Mouse (Mus musculus): Measurements from ENCODE around the gene Man2a1. TPM values are rescaled to one million over a fixed set of nuclear protein-coding genes. Genes with fewer than 3 reads are reported as not detected.

Gene Man2a1
- polyA plus RNA-seq, 1 experiment from 2014 or later = 16.1 TPM

GRCm38 (mm10) chr17:64615420-64615819 lies 14.9 kb downstream of the Man2a1 start:
- Histone ChIP-seq H3K9ac (replicated peaks; ENCODE audit: low read depth, low read length) (no peak overlapping the region), H3K27ac (ENCODE audit: low read length) (no peak overlapping the region), H3K36me3 (ENCODE audit: control insufficient read depth, insufficient read depth, low read length) (no peaks in the 10 kb centered on the region), H3K4me3 (ENCODE audit: low read depth, low read length) (no peak overlapping the region), H3K27me3 (ENCODE audit: control insufficient read depth, insufficient read depth, low read length) (no peaks in the 10 kb centered on the region), H3K4me1 (ENCODE audit: control insufficient read depth, insufficient read depth, low read length) (0 out of 2 replicates have a peak, but pooled peaks cover 8% of the 10 kb centered on the region), H3K9me3 (ENCODE audit: control insufficient read depth, low read depth, low read length) (no peaks in the 10 kb centered on the region), H3K4me2 (replicated peaks; ENCODE audit: low read depth, low read length) (no peak overlapping the region)
- no peak for ATAC-seq (ENCODE audit: insufficient number of reproducible peaks, insufficient read depth, low FRiP score, low read depth)
- 88% methylated on average over 6 of the region's 6 CpGs for WGBS

- Histone ChIP-seq H3K4me2 (replicated peaks; ENCODE audit: low read depth, low read length) (no peak overlapping the region), H3K27ac (ENCODE audit: low read length) (no peak overlapping the region), H3K4me1 (ENCODE audit: control insufficient read depth, insufficient read depth, low read length) (0 out of 2 replicates have a peak, but pooled peaks cover 8% of the 10 kb centered on the region), H3K27me3 (ENCODE audit: control insufficient read depth, insufficient read depth, low read length) (no peaks in the 10 kb centered on the region), H3K9me3 (ENCODE audit: control insufficient read depth, low read depth, low read length) (no peaks in the 10 kb centered on the region), H3K36me3 (ENCODE audit: control insufficient read depth, insufficient read depth, low read length) (no peaks in the 10 kb centered on the region), H3K4me3 (ENCODE audit: low read depth, low read length) (no peak overlapping the region), H3K9ac (replicated peaks; ENCODE audit: low read depth, low read length) (no peak overlapping the region)
- no peak for ATAC-seq (ENCODE audit: insufficient number of reproducible peaks, insufficient read depth, low FRiP score, low read depth)
- 82% methylated on average over 6 of the region's 6 CpGs for WGBS
These were observed 15.7 kb downstream of the Man2a1 start for GRCm38 (mm10) chr17:64616259-64616658.

DNA sequence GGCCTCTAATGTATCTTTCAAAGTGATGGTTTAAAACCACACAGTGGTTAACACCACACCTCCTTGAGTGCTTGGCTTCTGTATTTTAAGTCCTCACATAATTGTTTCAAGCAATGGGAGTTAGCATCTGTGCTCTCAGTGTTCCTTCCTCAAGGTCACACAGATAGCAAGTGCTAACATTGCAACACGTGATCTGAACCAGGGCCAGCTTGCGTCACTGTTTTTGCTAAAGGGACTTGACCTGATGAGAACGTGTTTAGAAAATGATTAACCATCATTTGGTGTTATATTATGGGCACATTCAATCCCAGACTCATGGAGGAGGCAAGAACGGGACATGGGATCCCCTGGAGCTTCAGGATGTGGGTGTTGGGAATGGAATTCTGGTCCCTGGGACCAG lies 17.3 kb downstream of the Man2a1 start:
- 0 out of 2 replicates have a peak, but pooled peaks have one; percentile 30 for ATAC-seq (ENCODE audit: insufficient number of reproducible peaks, insufficient read depth, low FRiP score, low read depth)
- H3K27me3 ChIP-seq (ENCODE audit: control insufficient read depth, insufficient read depth, low read length) = no peaks in the 10 kb centered on the region
- WGBS = 79% methylated on average over 4 of the region's 4 CpGs
- H3K36me3 ChIP-seq (ENCODE audit: control insufficient read depth, insufficient read depth, low read length) = no peaks in the 10 kb centered on the region
- no peak overlapping the region for H3K9ac ChIP-seq (replicated peaks; ENCODE audit: low read depth, low read length)
- 0 out of 2 replicates have a peak, but pooled peaks cover 8% of the 10 kb centered on the region for H3K4me1 ChIP-seq (ENCODE audit: control insufficient read depth, insufficient read depth, low read length)
- no peak overlapping the region for H3K4me2 ChIP-seq (replicated peaks; ENCODE audit: low read depth, low read length)
- H3K27ac ChIP-seq (ENCODE audit: low read length) = no peak overlapping the region
- no peak overlapping the region for H3K4me3 ChIP-seq (ENCODE audit: low read depth, low read length)
- no peaks in the 10 kb centered on the region for H3K9me3 ChIP-seq (ENCODE audit: control insufficient read depth, low read depth, low read length)

DNA sequence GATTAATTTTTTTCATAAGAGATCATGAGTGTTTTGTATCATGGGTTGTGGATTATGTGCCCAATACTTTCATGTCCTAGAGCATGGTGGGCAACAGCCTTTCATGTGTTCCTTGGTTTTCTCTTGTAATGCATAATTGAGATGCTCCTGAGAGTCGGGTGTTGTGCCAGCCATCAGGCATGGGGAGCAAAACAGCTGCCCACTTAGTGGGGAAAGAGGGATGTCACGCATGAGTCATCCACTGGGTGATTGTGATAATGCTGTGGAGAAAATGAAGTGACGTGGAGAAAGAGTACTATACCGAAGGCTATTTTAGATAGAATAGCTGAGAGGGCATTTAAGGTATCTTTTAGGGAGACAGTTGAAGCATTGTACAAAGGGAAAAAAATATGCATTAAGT lies 18.5 kb downstream of the Man2a1 start:
- H3K4me2 ChIP-seq (replicated peaks; ENCODE audit: low read depth, low read length) = no peak overlapping the region
- no peak overlapping the region for H3K4me3 ChIP-seq (ENCODE audit: low read depth, low read length)
- H3K4me1 ChIP-seq (ENCODE audit: control insufficient read depth, insufficient read depth, low read length) = 0 out of 2 replicates have a peak, but pooled peaks cover 4% of the 10 kb centered on the region
- H3K9me3 ChIP-seq (ENCODE audit: control insufficient read depth, low read depth, low read length) = no peaks in the 10 kb centered on the region
- no peak overlapping the region for H3K9ac ChIP-seq (replicated peaks; ENCODE audit: low read depth, low read length)
- H3K27ac ChIP-seq (ENCODE audit: low read length) = no peak overlapping the region
- no peak for ATAC-seq (ENCODE audit: insufficient number of reproducible peaks, insufficient read depth, low FRiP score, low read depth)
- 87% methylated on average over 4 of the region's 4 CpGs for WGBS
- H3K36me3 ChIP-seq (ENCODE audit: control insufficient read depth, insufficient read depth, low read length) = no peaks in the 10 kb centered on the region
- no peaks in the 10 kb centered on the region for H3K27me3 ChIP-seq (ENCODE audit: control insufficient read depth, insufficient read depth, low read length)

- Histone ChIP-seq H3K9me3 (ENCODE audit: control insufficient read depth, low read depth, low read length) (no peaks in the 10 kb centered on the region), H3K4me1 (ENCODE audit: control insufficient read depth, insufficient read depth, low read length) (0 out of 2 replicates have a peak, but pooled peaks cover 4% of the 10 kb centered on the region), H3K36me3 (ENCODE audit: control insufficient read depth, insufficient read depth, low read length) (no peaks in the 10 kb centered on the region), H3K27ac (ENCODE audit: low read length) (no peak overlapping the region), H3K27me3 (ENCODE audit: control insufficient read depth, insufficient read depth, low read length) (no peaks in the 10 kb centered on the region), H3K4me2 (replicated peaks; ENCODE audit: low read depth, low read length) (no peak overlapping the region), H3K9ac (replicated peaks; ENCODE audit: low read depth, low read length) (no peak overlapping the region), H3K4me3 (ENCODE audit: low read depth, low read length) (no peak overlapping the region)
- ATAC-seq (ENCODE audit: insufficient number of reproducible peaks, insufficient read depth, low FRiP score, low read depth) = no peak
- 69% methylated on average over 9 of the region's 9 CpGs for WGBS
These were observed 19.6 kb downstream of the Man2a1 start for GRCm38 (mm10) chr17:64620135-64620534.

DNA sequence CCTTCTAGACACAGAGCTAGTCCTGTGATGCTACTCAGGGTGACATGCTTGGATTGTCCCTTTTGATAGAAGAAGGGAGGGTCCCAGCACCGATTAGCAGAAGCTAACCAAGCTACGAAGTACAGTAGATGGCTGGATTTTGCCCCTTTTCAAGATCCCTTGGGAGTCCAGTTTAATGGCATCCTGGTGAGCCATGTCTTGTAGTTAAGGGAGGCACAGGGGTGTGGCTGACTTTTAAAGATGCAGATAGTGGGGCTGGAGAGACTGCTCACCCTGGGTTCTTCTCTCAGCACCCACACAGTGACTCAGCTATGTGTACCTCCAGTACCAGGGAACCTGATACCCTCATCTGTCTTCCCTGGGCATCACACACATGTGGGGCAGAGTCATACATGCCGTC lies 20.1 kb downstream of the Man2a1 start:
- peaks cover 2% of the 10 kb centered on the region; the same call in 1 of the 2 replicates for H3K36me3 ChIP-seq (ENCODE audit: control insufficient read depth, insufficient read depth, low read length)
- H3K4me1 ChIP-seq (ENCODE audit: control insufficient read depth, insufficient read depth, low read length) = 0 out of 2 replicates have a peak, but pooled peaks cover 4% of the 10 kb centered on the region
- no peak overlapping the region for H3K4me3 ChIP-seq (ENCODE audit: low read depth, low read length)
- ATAC-seq (ENCODE audit: insufficient number of reproducible peaks, insufficient read depth, low FRiP score, low read depth) = 0 out of 2 replicates have a peak, but pooled peaks have one; percentile 15
- WGBS = 88% methylated on average over 3 of the region's 3 CpGs
- no peak overlapping the region for H3K4me2 ChIP-seq (replicated peaks; ENCODE audit: low read depth, low read length)
- H3K9me3 ChIP-seq (ENCODE audit: control insufficient read depth, low read depth, low read length) = no peaks in the 10 kb centered on the region
- no peak overlapping the region for H3K27ac ChIP-seq (ENCODE audit: low read length)
- H3K9ac ChIP-seq (replicated peaks; ENCODE audit: low read depth, low read length) = no peak overlapping the region
- H3K27me3 ChIP-seq (ENCODE audit: control insufficient read depth, insufficient read depth, low read length) = no peaks in the 10 kb centered on the region

DNA sequence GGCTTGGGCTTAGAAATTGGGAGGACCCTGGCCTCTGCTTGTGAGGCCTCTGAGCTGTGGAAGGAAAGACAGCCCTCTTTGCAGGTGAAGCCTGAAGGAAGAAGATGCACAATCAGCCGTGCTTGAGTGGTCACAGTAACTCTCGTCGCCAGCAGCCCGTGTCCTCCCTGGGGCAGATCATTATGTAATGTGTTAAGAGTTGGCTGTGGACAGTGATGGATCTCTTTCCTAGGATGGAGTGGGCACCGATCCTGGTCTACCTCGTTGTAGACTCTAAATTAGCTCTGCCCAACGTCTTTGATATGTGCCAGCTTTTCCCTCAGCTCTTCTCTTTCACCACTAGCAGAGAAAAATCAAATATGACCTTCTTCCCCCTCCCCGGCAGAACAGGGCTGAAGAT lies 20.7 kb downstream of the Man2a1 start:
- no peaks in the 10 kb centered on the region for H3K9me3 ChIP-seq (ENCODE audit: control insufficient read depth, low read depth, low read length)
- no peak overlapping the region for H3K27ac ChIP-seq (ENCODE audit: low read length)
- H3K4me3 ChIP-seq (ENCODE audit: low read depth, low read length) = no peak overlapping the region
- H3K4me2 ChIP-seq (replicated peaks; ENCODE audit: low read depth, low read length) = no peak overlapping the region
- H3K4me1 ChIP-seq (ENCODE audit: control insufficient read depth, insufficient read depth, low read length) = 0 out of 2 replicates have a peak, but pooled peaks cover 4% of the 10 kb centered on the region
- no peak for ATAC-seq (ENCODE audit: insufficient number of reproducible peaks, insufficient read depth, low FRiP score, low read depth)
- H3K9ac ChIP-seq (replicated peaks; ENCODE audit: low read depth, low read length) = no peak overlapping the region
- no peaks in the 10 kb centered on the region for H3K27me3 ChIP-seq (ENCODE audit: control insufficient read depth, insufficient read depth, low read length)
- peaks cover 5% of the 10 kb centered on the region; the same call in 1 of the 2 replicates for H3K36me3 ChIP-seq (ENCODE audit: control insufficient read depth, insufficient read depth, low read length)
- WGBS = 64% methylated on average over 8 of the region's 8 CpGs

DNA sequence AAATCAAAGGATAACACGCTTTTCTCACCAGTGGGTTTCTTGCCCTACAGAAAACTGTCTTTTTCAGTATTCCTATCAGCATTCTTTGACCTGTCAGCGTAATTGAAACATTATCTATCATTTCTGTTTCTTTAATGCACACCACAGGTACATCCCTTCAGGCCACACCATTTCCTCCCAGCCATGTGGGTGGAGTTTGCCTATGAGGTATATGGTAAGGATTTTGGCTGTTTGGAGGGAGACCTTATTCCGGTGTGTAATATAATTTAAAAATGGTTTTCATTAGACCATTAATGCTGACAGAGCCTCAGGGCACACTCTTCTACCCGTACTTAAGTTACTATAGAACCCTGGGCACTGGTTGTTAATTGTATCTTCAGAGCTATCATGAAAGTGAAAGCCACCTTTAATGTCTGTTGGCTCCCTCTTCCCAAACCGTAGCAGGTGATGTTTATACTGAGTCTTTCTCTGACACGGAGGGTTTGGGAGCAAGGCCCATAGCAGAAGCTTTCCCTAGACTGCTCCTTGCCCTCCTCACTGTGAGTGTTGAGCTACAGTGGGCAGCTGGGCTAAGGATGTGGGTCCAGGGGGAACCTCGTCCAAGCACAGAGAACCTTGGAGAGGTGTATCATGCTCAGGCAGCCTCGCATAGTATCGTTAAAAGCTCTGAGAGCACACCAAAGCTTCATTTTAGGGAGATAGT lies 21.3 kb downstream of the Man2a1 start:
- no peak overlapping the region for H3K4me2 ChIP-seq (replicated peaks; ENCODE audit: low read depth, low read length)
- H3K9ac ChIP-seq (replicated peaks; ENCODE audit: low read depth, low read length) = no peak overlapping the region
- ATAC-seq (ENCODE audit: insufficient number of reproducible peaks, insufficient read depth, low FRiP score, low read depth) = no peak
- H3K27me3 ChIP-seq (ENCODE audit: control insufficient read depth, insufficient read depth, low read length) = no peaks in the 10 kb centered on the region
- 0 out of 2 replicates have a peak, but pooled peaks cover 4% of the 10 kb centered on the region for H3K4me1 ChIP-seq (ENCODE audit: control insufficient read depth, insufficient read depth, low read length)
- 82% methylated on average over 9 of the region's 9 CpGs for WGBS
- no peaks in the 10 kb centered on the region for H3K9me3 ChIP-seq (ENCODE audit: control insufficient read depth, low read depth, low read length)
- no peak overlapping the region for H3K4me3 ChIP-seq (ENCODE audit: low read depth, low read length)
- H3K27ac ChIP-seq (ENCODE audit: low read length) = no peak overlapping the region
- peaks cover 6% of the 10 kb centered on the region; the same call in 1 of the 2 replicates for H3K36me3 ChIP-seq (ENCODE audit: control insufficient read depth, insufficient read depth, low read length)
